Mouse (Mus musculus) adrenal gland, postnatal 25 days (tissue): ENCODE results near the gene Rnf7. TPM values are rescaled to one million over a fixed set of nuclear protein-coding genes. Genes with fewer than 3 reads are reported as not detected.

Source experiments
- DNase-seq: peaks from one replicate; pipeline ENCODE4 v3.0.0; 2021; ENCODE audit warnings: mixed read lengths
- total RNA-seq: library from RNA; stranded (reverse); gene quantifications from 2 replicates; pipeline ENCODE4 v1.2.3, GENCODE M21; 2021

Gene Rnf7
- total RNA-seq, 1 experiment from 2014 or later: 68.2 TPM

DNA sequence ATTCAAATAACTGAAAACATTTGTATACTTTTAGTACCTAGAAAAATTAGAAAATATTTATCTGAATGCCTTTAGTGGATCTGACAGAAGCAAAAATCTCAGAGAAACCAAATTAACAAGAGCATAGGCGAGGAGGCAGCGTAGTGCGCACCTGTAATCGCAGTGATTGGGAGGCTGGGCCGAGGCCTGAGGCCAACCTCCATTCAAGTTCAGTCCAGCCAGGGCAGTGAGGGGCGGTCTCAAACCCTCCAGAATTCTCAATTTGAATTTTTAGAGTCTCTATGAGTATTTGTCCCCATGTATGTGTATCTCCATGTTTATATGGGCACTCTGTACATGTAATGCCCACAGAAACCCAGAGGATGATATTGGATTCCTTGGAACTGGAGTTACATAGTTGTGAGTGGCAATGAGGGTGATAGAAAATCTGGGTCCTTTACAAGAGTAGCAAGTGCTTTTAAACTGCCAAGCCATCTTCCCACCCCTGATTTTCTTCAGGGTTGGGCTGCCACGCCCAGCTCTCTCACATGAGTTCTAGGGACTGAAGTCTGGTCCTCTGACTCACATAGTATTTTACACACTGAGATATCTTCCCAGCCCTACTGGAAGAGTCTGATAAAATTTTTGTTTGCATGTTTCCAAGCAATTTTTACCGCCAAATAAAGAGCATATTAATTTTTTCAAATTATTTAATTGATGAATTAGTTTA is 8.1 kb downstream of the Rnf7 start:
- no peak for DNase-seq

DNA sequence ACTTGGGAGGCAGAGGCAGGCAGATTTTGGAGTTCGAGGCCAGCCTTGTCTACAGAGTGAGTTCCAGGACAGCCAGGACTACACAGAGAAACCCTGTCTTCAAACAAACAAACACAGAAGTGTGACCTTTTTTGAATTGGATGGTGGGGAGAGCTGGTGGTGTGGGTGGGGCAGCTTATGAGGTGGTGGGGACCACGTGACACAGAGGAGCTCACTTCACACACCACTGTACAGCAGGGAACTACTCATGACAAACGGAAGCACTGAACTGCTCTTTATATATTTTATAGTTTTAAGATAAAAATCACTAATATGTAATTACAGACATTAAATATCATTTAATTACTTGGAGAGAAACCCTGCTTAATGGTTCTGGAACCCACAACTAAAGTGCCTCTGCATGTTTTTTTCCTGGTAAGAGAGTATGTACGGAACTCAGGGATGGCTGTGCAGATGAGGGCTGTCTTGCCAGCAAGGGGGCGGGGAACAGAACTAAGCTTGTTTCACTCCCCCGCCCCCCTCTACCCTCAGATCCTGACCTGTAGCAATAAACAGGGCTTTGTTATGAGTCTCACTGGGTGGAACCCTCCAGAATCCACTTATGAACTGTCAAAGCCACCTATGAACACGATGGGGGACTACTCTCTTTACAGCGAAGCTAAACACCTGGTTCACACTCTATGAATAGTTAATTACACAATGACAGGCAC is 8.8 kb downstream of the Rnf7 start:
- DNase-seq: no peak

DNA sequence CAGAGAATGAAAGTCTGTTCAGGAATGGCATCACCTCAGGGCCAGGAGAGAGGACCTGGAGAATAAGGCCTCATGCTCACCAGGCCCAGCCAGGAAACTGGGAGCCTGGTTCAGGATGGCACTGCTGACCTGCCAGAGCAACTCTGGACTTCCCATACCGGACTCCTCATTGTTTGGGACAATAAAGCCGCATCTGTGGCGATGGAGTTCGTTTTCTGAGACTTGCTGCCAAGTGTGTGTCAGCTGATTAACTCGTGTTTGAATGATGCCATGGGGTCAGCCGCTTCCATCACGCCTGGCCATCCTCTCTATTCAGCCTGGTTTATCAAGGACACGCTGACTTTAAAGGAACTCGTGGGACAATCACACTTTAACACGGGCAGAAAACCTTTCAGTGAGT is 14.8 kb downstream of the Rnf7 start:
- peak; percentile 8 for DNase-seq

DNA sequence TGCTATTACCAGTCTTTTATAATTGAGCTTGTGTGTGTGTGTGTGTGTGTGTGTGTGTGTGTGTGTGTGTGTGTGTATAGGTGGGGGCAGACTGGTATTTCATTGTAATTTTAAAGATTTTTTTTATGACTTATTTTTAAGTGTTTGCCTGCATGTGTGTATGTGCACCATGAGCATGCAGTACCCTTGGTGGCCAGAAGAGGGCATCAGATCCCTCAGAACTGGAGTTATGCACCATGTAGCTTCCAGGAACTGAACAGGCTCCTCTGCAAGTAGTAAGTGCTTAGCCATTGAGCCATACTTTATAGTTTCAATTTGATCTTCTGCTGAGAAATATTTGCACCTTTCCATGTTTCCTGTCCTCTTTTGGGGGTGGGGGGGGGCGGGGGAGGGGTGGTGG is 16.9 kb downstream of the Rnf7 start:
- no peak for DNase-seq

DNA sequence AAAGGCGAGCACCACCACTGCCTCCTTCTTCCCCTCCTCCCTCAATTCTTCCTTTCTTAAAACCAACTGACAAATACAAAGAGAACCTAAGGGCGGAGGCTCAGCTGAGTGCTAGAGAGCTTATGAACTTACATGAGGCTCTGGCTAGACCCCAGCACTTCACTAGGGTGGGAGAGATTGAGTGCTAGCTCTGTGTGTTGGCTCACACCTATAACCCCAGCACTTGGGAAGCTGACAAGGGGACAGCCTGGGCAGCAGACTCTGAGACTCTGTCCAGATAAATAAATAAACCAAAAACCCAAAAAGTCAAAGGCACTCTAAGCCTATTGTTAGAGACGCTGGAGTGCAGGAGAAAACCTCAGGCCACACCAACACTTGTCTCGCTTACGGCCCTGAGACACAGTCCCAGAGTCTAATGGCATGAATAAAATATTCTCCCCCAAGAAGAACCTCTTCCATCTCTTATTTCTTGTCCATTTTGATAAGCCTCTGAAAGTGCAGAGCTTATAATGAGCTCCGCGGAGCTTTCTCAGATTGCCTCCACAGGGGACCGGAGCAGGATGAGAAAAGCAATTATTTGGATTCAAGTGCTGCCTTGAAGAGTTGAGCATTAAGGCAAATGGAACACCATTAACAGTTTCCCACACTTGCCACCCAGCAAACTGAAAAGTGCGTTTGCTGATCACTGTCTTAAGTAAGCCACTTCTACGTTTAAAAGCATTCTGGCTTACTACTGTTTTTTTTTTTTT is 18.2 kb downstream of the Rnf7 start:
- DNase-seq: no peak

DNA sequence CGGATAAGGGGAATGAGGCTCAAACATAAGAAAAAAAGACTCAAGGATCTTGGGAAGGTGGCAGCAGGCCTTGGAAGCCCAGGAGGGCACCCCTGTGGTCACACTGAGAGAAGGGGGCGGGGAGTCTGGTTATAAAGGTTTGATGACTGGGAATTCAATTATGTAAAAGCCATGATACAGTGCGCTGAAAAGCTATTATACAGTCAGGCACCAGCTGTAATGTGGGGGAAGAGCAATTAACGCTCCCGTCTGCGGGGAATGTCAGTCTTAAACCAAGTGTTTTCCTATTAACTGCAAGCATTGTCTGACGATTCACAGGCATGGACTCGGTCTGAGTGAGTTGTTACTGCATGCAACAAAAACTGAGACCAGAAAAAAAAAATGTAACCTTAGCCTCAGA is 22.9 kb downstream of the Rnf7 start:
- DNase-seq: no peak

DNA sequence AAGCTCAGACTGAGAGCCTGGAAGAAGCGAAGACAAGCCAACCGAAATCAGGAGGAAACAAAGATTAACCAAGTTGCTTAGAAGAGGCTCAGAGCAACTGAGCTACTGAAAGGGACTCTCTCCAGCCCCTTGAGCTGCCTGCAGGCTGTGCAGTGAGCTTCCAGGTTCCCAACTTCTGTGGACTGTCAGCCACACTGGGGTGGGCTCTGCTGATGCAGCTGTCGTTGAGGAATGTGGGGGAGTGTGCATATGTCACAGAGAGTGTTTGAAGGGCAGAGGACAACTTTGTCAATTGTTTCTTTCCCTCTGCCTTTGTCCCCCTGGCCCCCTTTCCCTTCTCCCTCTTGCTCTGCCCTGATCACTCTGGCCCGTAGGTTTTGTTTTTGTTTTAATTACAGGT is 25.5 kb downstream of the Rnf7 start:
- no peak for DNase-seq

DNA sequence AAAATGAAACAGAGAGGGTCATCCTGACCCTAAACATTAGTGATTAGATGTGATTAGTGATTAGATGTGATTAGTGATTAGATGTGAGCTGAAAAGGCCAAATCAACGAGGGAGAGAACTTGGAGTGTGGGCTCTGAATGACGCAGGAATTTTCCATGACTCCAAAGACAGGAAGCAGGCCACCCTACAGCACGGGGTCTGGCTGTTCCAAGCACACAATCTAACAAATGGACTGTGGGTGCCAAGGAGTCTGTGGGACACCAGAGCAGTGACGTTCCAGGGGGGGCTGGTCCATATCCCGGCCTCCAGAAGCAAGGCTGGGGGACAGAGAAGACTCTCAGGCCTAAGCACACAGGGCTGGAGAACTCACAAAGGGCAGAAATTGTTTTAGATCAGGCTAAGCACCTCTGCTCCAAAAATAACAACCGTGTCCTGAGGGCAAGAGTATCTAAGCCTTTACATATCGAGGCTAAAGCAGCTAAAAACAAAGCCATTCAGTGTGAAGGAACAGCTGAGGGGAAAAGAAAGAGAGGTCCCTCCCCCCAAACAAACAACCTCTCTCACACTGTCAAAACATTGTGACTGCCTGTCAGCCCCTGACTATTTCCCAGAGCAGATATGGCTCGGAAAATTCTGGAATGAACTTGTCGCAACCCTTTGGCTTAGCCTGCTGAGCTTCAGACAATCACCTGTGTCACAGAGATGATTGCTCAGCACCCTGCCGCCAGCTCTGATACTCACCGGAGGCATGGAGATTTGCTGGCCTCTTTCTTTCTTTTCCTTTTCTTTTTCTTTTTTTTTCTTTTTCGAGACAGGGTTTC is 27.4 kb downstream of the Rnf7 start:
- DNase-seq: no peak

DNA sequence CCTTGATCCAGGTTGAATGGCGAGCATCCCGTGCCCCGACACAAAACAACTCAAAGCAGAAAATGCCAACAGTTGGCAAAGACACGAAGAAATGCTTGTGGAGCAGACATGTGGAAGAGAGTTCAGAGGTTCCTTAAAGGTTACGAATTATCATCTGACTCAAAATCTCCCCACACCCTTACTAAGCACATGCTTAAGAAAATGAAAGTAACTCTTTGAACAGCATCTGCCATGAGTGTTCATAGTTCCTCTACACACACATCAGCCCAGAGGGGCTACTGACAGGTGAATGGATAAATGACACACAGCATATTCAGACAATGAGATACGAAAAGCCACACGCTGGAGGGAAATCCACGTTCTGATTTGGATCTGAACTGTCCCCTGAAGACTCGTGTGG is 29.0 kb downstream of the Rnf7 start:
- no peak for DNase-seq

DNA sequence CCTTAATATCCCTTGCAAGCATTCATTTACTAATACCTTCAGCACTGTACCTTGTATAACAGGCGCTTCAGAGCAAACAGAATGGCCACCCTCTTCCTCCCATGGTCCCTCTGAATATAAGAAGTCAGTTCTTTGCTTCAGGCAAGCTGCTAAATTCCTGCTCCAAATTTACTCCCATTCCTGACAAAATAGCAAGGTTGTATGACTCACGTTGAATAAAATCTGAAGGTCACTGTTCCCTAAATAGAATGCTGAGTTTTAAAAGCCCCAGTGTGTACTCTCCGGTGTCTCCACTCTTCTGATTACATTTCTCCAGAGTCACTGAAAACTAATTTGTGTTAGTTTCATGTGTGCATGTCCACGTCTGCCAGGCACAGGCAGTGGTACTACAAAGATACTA is 33.1 kb downstream of the Rnf7 start:
- DNase-seq: no peak

DNA sequence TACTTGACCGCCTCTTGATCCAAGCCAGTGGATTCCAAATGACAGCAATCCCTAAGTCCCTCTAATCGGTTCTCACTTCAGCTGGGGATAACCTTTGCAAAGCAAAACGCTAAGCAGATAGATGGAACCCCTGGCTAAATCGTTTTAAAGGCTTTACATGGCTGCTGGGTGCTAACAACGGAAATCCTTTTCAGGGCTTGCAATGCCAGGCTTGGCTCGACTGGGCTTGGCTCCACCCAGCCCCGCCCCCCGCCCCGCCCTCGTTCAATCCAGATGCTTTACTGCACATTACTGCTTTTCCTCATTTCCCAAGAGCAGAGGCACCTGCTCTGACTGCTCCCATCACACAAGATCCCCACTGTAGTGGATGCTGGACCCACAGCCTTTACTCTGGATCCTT is 36.4 kb downstream of the Rnf7 start:
- DNase-seq: no peak

DNA sequence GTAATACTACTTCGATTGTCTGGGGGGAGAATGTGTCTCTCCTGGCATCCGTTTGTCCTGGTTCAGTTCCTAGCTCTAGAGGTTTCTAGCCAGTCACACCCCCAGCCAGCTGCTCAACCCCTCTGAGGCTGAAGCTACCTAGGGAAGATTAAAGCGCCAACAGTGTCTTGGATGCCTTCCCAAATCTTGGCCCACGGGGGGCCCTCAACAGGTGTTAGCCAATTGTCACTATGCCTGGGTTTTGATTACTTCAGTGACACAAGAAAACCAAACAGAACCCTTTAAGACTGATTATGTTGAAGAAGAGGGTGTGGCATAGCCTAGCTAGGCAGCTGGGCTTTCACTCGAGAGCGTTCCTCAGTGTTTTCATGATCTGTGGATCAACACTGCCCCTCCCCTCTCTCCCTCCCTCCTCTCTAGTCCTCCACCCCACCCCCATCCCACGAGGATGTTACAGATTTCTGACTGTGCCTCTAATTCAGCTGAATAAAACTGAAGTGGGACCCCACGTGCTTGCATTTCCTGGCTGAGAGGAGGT is 40.1 kb downstream of the Rnf7 start:
- peak; percentile 20 for DNase-seq

DNA sequence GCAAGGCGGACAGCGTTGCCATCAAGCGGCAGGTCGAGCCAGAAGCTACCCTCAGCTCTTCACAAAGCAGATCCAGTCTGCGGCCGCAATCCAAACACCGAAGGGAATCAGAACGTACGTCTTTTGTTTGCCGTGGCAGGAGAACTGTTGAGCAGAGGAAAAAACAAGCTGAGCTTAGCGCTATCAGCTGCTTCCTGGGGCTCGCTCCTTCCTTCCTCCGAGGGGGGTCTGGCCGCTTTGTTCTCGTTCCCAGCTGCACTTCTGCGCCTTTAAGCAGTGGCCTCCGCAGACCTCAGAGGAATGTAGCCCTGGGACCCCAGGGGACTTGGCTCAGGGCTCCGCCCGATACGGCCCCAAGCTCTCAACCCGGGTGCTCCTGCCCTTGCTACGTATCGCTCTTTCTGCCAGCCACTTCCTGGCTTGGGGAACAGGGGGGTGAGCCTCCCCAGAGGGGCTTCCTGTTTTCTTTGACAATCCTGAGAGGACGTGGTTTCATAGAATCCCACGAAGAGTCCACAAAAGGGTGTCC is 40.6 kb downstream of the Rnf7 start:
- DNase-seq: peak; percentile 58

DNA sequence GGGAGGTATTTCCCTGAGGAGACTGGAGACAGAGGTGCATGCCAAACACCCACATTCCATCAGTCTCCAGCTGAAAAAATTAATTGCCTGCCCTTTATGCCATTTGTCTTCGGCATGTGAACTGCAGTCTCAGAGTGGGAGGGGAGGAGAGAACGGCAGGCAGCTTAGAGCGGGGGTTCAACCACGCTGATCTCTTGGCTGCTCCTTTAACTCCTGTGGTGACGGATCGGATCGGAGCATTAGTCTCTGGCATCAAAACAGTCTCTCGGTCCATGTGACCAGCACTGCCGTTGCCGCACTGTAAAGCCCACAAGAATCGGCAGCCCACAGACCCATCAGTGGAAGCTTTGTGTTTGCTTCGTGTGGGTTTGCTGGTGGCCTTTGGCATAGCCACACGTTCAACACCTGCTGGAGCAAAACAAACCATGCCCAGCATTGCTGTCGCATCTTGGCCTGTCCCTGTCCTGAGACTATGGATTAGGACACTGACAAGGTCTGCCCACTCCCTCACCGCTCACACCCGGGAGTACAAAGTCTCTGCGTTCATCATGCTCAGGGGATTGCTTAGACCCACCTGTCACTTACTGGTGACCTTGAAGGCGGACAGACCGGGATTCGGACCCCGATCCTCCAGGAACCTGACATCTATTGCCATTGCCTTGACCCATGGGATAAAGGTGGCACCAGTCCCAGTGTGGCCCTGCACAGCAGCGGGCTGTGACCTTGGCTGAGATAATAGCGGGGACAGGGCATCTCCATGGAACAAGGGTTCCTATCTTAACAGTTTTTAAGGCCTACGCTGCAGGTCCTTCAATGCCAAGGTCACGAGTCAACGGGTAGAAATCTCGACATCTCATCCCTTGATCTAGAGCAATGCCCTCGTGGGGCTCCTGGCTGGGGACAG is 41.3 kb downstream of the Rnf7 start:
- peak; percentile 71 for DNase-seq

DNA sequence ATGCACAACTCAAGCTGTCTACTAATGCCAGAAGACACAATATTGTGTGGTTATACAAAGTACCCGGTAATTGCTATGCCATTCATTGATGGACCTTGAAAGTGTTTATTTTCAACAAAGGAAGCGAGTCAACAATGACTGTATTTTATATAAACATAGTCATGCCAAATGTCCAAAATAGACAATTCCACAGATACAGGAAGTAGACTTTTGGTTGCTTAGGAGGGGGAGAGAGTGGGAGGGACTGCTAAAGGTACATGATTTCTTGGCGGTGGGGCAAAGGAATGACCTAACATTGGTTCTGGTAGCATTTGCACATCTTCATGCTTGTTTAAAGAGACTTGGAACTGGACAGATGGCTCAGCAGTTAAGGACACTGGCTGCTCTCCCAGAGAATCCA is 45.9 kb downstream of the Rnf7 start:
- no peak for DNase-seq

DNA sequence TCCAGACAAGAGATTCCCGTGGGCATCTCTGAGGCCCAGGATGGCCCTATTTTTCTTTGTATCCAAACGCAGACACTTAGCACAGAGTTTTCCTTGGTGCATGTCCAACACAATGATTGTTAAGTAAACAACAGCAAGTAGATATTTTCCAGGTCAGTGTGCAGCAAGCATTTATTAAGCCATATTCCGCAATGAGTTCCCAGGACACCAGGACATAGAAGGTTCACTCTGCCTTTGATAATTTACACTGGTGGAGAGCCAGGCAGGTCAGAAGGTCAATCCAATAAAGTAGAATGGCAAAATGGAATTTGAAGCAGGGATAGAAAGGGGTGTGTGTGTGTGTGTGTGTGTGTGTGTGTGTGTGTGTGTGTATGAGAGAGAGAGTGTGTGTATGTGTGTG is 47.4 kb downstream of the Rnf7 start:
- DNase-seq: no peak

DNA sequence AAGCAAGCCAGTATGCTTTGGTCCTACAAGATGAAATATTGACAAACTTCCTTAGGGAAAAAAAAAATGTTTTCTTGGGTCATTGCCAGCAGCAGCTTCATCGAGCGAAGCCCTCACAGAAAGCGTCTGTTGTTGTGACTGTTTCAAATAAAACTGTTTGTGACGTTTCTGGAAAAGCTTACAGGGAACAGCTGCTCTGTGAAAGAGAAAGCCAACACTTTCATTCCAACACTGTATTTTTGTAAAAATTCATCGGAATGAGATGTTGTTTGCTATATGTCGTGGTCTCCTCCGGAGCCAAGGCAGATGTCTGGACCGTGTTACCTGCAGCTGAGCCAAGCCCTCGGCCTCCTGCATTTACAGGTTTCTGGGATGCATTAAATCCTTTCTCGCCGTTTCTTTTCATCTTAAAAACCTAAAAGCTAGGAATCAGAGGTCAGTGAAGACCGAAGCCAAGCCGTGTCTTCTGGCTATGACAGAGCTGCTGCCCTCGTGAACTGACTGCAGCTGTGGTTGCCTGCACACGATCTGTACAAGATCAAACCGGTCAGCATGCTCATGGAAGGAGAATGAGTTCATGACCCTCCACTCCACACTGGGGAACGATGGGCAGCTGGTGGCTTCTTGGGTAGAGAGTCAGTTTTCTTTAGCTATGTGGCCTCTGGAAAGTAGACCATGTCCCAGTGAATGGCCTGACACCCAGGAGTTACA is 50.0 kb downstream of the Rnf7 start:
- no peak for DNase-seq

DNA sequence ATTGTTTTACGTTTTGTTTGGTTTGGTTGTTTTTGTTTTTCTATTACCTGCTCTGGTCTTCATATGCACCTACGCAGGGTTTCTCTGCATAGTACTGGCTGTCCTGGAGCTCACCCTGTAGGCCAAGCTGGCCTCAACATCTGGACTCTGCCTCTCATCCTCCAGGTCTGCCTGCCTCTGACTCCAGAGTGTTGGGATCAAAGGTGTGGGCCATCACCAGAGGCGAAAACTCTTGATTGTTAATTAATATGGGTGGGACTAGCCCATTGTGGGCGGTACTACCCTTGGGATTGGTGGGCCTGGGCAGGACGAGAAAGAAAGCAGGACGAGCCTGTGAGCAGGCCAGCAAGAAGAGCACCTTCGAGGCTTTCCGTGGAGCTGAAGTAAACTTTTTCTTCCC is 54.4 kb downstream of the Rnf7 start:
- DNase-seq: no peak
